Mouse (Mus musculus) neural tube, embryonic 13.5 days (tissue): ENCODE measurements at regions not wholly inside any gene's neighbourhood (a gene's known extent, or its start where the extent isn't known, plus 50 kb on each side); places are given as distances from the start of the nearest gene placed in this dataset.

ENCODE experiments used
- ATAC-seq: fragments of 200-750 bp; cut with Nextera tagmentation; 2 replicates; pipeline ENCODE4 v1.8.0; 2017; ENCODE audit warnings: low read depth, mild to moderate bottlenecking, moderate TSS enrichment, moderate library complexity
- H3K27ac ChIP-seq: fragments of 300-500 bp; sonication (generic); replicated peaks from 2 replicates; pipeline ENCODE4 v1.5.1; 2015; ENCODE audit warnings: moderate library complexity, mild to moderate bottlenecking, inconsistent platforms
- H3K27me3 ChIP-seq: fragments of 300-500 bp; sonication (generic); 2 replicates; pipeline ENCODE4 v1.6.1; 2015; ENCODE audit warnings: mild to moderate bottlenecking, inconsistent platforms
- H3K36me3 ChIP-seq: fragments of 300-500 bp; sonication (generic); 2 replicates; pipeline ENCODE4 v1.6.1; 2015; ENCODE audit warnings: mild to moderate bottlenecking, inconsistent platforms
- H3K4me1 ChIP-seq: fragments of 300-500 bp; sonication (generic); replicated peaks from 2 replicates; pipeline ENCODE4 v1.6.1; 2015; ENCODE audit warnings: inconsistent platforms
- H3K4me2 ChIP-seq: fragments of 300-500 bp; sonication (generic); 2 replicates; pipeline ENCODE4 v1.6.1; 2015; ENCODE audit warnings: inconsistent platforms, mild to moderate bottlenecking, moderate library complexity
- H3K4me3 ChIP-seq: fragments of 300-500 bp; sonication (generic); 2 replicates; pipeline ENCODE4 v1.5.1; 2015; ENCODE audit warnings: mild to moderate bottlenecking, inconsistent platforms
- H3K9ac ChIP-seq: fragments of 300-500 bp; sonication (generic); 2 replicates; pipeline ENCODE4 v1.6.1; 2015; ENCODE audit warnings: moderate library complexity, mild to moderate bottlenecking, inconsistent platforms
- H3K9me3 ChIP-seq: fragments of 300-500 bp; sonication (generic); 2 replicates; pipeline ENCODE4 v1.6.1; 2016; ENCODE audit warnings: inconsistent platforms
- WGBS: fragments of 180-500 bp; shearing (Covaris S2); methylation state at CpG from one replicate; pipeline ENCODE4 v1.1.7; 2015; 5-methylcytosine and 5-hydroxymethylcytosine counted together

GRCm38 (mm10) chr3:120886063-120886841, 285.2 kb downstream of the Rwdd3 start:
- H3K9me3 ChIP-seq = no peaks in the 10 kb centered on the region
- H3K9ac ChIP-seq = no peak overlapping the region
- H3K4me1 ChIP-seq = peaks cover 8% of the 10 kb centered on the region
- no peak overlapping the region for H3K4me3 ChIP-seq
- no peaks in the 10 kb centered on the region for H3K27me3 ChIP-seq
- H3K36me3 ChIP-seq = no peaks in the 10 kb centered on the region
- no peak overlapping the region for H3K27ac ChIP-seq
- 71% methylated on average over 20 of the region's 20 CpGs for WGBS
- no peak for ATAC-seq
- H3K4me2 ChIP-seq = no peak overlapping the region

DNA sequence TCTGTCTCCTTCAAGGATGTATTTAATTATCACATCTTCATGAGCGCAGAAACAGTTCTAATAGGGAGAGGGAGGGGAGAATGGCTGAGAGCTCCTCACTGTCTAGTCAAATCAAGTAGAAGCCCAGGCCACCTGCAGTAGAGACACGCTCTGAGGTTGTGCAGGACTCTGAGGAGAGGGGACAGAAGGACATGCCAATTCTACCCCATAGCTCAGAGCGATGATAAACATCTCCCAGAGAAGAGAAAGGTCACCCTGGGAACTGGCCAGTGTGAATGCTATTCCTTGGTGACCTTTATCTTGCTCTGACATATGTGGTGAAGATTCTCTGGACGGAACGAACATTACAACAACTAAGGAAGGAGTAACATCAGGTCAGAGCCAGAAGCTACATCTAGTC, 286.1 kb downstream of the Rwdd3 start:
- peaks cover 8% of the 10 kb centered on the region for H3K4me1 ChIP-seq
- no peaks in the 10 kb centered on the region for H3K9me3 ChIP-seq
- no peak overlapping the region for H3K9ac ChIP-seq
- no peak overlapping the region for H3K4me2 ChIP-seq
- WGBS = 84% methylated on average over 5 of the region's 5 CpGs
- no peaks in the 10 kb centered on the region for H3K36me3 ChIP-seq
- no peak overlapping the region for H3K27ac ChIP-seq
- no peak overlapping the region for H3K4me3 ChIP-seq
- ATAC-seq = no peak
- H3K27me3 ChIP-seq = no peaks in the 10 kb centered on the region

DNA sequence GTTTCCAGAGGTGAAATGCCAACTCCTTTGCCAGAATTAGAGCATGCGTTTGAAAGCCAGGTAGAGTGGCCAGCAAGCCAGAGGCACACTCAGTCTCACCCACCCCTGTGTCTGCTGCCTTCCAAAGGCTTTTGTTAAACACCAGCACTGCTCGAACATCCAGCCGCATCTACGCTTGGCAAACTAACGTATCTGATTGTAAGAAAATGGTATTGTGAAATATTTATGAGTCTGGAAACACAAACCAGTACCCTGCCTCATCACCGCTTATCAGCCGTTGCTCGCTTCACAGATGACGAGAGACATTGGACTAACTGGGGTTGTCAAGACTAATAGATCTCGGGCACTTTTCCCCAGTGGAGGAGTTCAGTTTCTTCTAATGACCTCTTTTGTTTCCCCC, 287.3 kb downstream of the Rwdd3 start:
- no peaks in the 10 kb centered on the region for H3K27me3 ChIP-seq
- no peaks in the 10 kb centered on the region for H3K36me3 ChIP-seq
- 0 out of 2 replicates have a peak overlapping the region, but pooled peaks have one; percentile 6 for H3K27ac ChIP-seq
- no peaks in the 10 kb centered on the region for H3K9me3 ChIP-seq
- WGBS = 41% methylated on average over 10 of the region's 10 CpGs
- H3K4me2 ChIP-seq = peak overlapping the region; percentile 2; the same call in 1 of the 2 replicates
- peaks cover 8% of the 10 kb centered on the region for H3K4me1 ChIP-seq
- H3K4me3 ChIP-seq = no peak overlapping the region
- ATAC-seq = no peak
- H3K9ac ChIP-seq = no peak overlapping the region

- 0 out of 2 replicates have a peak, but pooled peaks have one; percentile 47 for ATAC-seq
- H3K36me3 ChIP-seq = no peaks in the 10 kb centered on the region
- no peaks in the 10 kb centered on the region for H3K27me3 ChIP-seq
- no peaks in the 10 kb centered on the region for H3K9me3 ChIP-seq
- H3K4me2 ChIP-seq = peak overlapping the region; percentile 2; the same call in 1 of the 2 replicates
- H3K9ac ChIP-seq = no peak overlapping the region
- WGBS = 30% methylated on average over 5 of the region's 5 CpGs
- peaks cover 8% of the 10 kb centered on the region for H3K4me1 ChIP-seq
- H3K27ac ChIP-seq = 0 out of 2 replicates have a peak overlapping the region, but pooled peaks have one; percentile 6
- no peak overlapping the region for H3K4me3 ChIP-seq
These were observed 287.8 kb downstream of the Rwdd3 start for GRCm38 (mm10) chr3:120883650-120884049.

- no peaks in the 10 kb centered on the region for H3K27me3 ChIP-seq
- no peak overlapping the region for H3K27ac ChIP-seq
- H3K36me3 ChIP-seq = no peaks in the 10 kb centered on the region
- no peak overlapping the region for H3K4me3 ChIP-seq
- ATAC-seq = no peak
- H3K9me3 ChIP-seq = no peaks in the 10 kb centered on the region
- H3K4me2 ChIP-seq = no peak overlapping the region
- H3K4me1 ChIP-seq = peaks cover 8% of the 10 kb centered on the region
- 80% methylated on average over 2 of the region's 2 CpGs for WGBS
- no peak overlapping the region for H3K9ac ChIP-seq
These were observed 292.1 kb downstream of the Rwdd3 start for GRCm38 (mm10) chr3:120879409-120879808.

DNA sequence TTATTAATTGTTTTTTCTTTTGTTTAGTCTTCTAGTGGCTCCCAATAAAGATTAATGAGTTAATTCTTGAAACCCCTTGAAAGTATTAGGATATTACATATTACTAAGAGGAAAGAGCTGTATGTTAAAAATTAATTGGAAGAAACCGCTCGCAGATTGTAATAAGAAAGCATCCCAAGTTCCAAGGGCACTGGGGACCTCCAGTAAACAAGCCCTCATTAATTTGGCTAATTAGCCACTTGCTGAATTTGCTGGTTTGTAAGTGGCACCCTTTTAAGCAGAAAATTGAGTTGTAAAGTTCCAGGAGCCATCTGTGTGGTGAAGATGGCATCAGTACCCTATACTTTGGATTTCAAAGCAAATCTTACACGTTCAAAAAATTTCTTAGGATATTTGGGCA, 295.8 kb downstream of the Rwdd3 start:
- WGBS = 71% methylated on average over 3 of the region's 3 CpGs
- Histone ChIP-seq H3K4me2 (no peak overlapping the region), H3K27ac (no peak overlapping the region), H3K4me3 (no peak overlapping the region), H3K36me3 (no peaks in the 10 kb centered on the region), H3K27me3 (no peaks in the 10 kb centered on the region), H3K4me1 (no peaks in the 10 kb centered on the region), H3K9me3 (no peaks in the 10 kb centered on the region), H3K9ac (no peak overlapping the region)
- no peak for ATAC-seq

- H3K9ac ChIP-seq = no peak overlapping the region
- ATAC-seq = no peak
- 80% methylated on average over 8 of the region's 8 CpGs for WGBS
These were observed 306.5 kb downstream of the Rwdd3 start for GRCm38 (mm10) chr3:120865036-120865435.

DNA sequence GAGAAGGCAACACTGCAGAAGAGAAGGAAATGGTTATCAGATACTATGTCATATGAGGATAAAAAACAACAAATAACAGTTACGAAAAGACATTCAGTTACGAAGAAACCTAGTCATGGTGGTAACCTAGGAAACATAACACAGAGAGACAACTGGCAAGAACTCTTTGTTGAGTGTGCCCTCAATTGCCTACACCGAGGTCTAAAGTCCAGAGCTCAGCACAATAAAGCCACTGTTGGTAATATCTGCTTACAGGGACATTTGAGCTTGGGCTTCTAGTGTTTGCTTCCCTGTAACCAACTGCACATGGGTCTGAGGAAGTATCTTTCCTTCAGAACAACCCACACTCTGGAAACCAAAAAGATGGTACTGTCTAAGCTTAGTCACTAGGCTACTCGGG, 309.9 kb downstream of the Rwdd3 start:
- Histone ChIP-seq H3K27me3 (no peaks in the 10 kb centered on the region), H3K9me3 (no peaks in the 10 kb centered on the region), H3K9ac (no peak overlapping the region), H3K4me1 (no peaks in the 10 kb centered on the region), H3K4me2 (no peak overlapping the region), H3K4me3 (no peak overlapping the region), H3K36me3 (no peaks in the 10 kb centered on the region), H3K27ac (no peak overlapping the region)
- ATAC-seq = no peak
- WGBS = 76% methylated on average over 4 of the region's 4 CpGs

More at GRCm38 (mm10) chr3:120865036-120865435, 306.5 kb downstream of the Rwdd3 start:
- Histone ChIP-seq H3K27ac (no peak overlapping the region; the same call in 1 of the 2 replicates), H3K4me1 (no peaks in the 10 kb centered on the region), H3K9me3 (no peaks in the 10 kb centered on the region), H3K4me3 (no peak overlapping the region), H3K4me2 (no peak overlapping the region), H3K36me3 (no peaks in the 10 kb centered on the region), H3K27me3 (no peaks in the 10 kb centered on the region)

- Histone ChIP-seq H3K27ac (no peak overlapping the region), H3K9me3 (no peaks in the 10 kb centered on the region), H3K4me2 (no peak overlapping the region), H3K27me3 (no peaks in the 10 kb centered on the region), H3K4me3 (no peak overlapping the region), H3K4me1 (no peaks in the 10 kb centered on the region), H3K36me3 (no peaks in the 10 kb centered on the region), H3K9ac (no peak overlapping the region)
- ATAC-seq = no peak
- 89% methylated on average over 13 of the region's 13 CpGs for WGBS
These were observed 313.2 kb downstream of the Rwdd3 start for GRCm38 (mm10) chr3:120858281-120858680.

GRCm38 (mm10) chr3:120854322-120854721, 317.2 kb downstream of the Rwdd3 start:
- Histone ChIP-seq H3K4me1 (no peaks in the 10 kb centered on the region), H3K36me3 (no peaks in the 10 kb centered on the region), H3K27me3 (no peaks in the 10 kb centered on the region), H3K9ac (no peak overlapping the region), H3K4me2 (no peak overlapping the region), H3K4me3 (no peak overlapping the region), H3K27ac (no peak overlapping the region), H3K9me3 (no peaks in the 10 kb centered on the region)
- 81% methylated on average over 3 of the region's 3 CpGs for WGBS
- ATAC-seq = no peak

- Histone ChIP-seq H3K36me3 (no peaks in the 10 kb centered on the region), H3K4me2 (no peak overlapping the region), H3K9ac (no peak overlapping the region), H3K4me1 (no peaks in the 10 kb centered on the region), H3K4me3 (no peak overlapping the region), H3K27me3 (no peaks in the 10 kb centered on the region), H3K27ac (no peak overlapping the region), H3K9me3 (no peaks in the 10 kb centered on the region)
- no peak for ATAC-seq
- whole genome bisulfite sequencing = 92% methylated on average over 2 of the region's 2 CpGs
These were observed 327.9 kb downstream of the Rwdd3 start for GRCm38 (mm10) chr3:120843623-120844022.

- WGBS = 97% methylated on average over 19 of the region's 19 CpGs
- H3K4me1 ChIP-seq = no peaks in the 10 kb centered on the region
- no peaks in the 10 kb centered on the region for H3K9me3 ChIP-seq
- no peak overlapping the region for H3K4me3 ChIP-seq
- ATAC-seq = no peak
- H3K27me3 ChIP-seq = no peaks in the 10 kb centered on the region
- H3K27ac ChIP-seq = no peak overlapping the region
- no peak overlapping the region for H3K9ac ChIP-seq
- no peaks in the 10 kb centered on the region for H3K36me3 ChIP-seq
- H3K4me2 ChIP-seq = no peak overlapping the region
These were observed 348.0 kb downstream of the Rwdd3 start for GRCm38 (mm10) chr3:120823536-120823935.

DNA sequence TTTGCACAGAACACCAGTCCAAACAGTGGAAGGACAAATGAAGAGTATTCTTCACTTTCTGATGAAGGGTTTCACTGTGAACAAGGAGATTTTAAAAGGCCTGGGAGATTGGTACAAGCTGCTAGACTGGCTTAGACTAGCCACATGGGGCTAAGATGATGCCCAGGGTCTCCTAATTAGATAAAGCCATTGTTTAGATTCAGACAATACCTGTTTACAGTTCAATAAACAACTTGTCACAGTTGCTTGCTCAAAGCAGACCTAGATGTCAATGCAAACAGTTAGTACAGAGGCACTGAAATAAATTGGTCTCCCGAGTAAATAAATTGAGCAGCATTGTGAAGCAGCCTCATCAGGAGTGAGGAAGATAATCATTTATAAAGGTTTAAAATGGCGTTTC, 359.6 kb downstream of the Rwdd3 start:
- H3K4me1 ChIP-seq = peaks cover 17% of the 10 kb centered on the region
- no peak overlapping the region for H3K27ac ChIP-seq
- H3K4me2 ChIP-seq = no peak overlapping the region
- H3K9me3 ChIP-seq = no peaks in the 10 kb centered on the region
- no peak overlapping the region for H3K9ac ChIP-seq
- WGBS = 59% methylated on average over 2 of the region's 2 CpGs
- no peak for ATAC-seq
- no peak overlapping the region for H3K4me3 ChIP-seq
- H3K36me3 ChIP-seq = no peaks in the 10 kb centered on the region
- H3K27me3 ChIP-seq = no peaks in the 10 kb centered on the region
